Mouse (Mus musculus): ENCODE results near the gene Arsj. TPM values are rescaled to one million over a fixed set of nuclear protein-coding genes. Genes with fewer than 3 reads are reported as not detected.

Arsj gene
- polyA plus RNA-seq (2015; fragmentation: Nextera tagmentation; extraction: Ambion mirVana): 6.4 TPM in 2 replicates

GRCm38 (mm10) chr3:126363568-126364505 lies at the start of gene Arsj:
Gene Arsj, plus strand, starts transcription at chr3:126363684.

Other genes with a start within 250 kb of the Arsj start
- gene Camk2d, start 232.6 kb downstream of the Arsj start, polyA plus RNA-seq (2015; fragmentation: Nextera tagmentation; extraction: Ambion mirVana): 62.1 and 66.2 TPM in 2 replicates

Measured in skeletal muscle tissue, postnatal 0 days (tissue).